Mouse (Mus musculus): ENCODE results near the gene Masp1. TPM values are rescaled to one million over a fixed set of nuclear protein-coding genes. Genes with fewer than 3 reads are reported as not detected.

Masp1 gene
- total and polyA plus RNA-seq, 2 experiments from 2014 or later, result 22.0 to 37.1 TPM

DNA sequence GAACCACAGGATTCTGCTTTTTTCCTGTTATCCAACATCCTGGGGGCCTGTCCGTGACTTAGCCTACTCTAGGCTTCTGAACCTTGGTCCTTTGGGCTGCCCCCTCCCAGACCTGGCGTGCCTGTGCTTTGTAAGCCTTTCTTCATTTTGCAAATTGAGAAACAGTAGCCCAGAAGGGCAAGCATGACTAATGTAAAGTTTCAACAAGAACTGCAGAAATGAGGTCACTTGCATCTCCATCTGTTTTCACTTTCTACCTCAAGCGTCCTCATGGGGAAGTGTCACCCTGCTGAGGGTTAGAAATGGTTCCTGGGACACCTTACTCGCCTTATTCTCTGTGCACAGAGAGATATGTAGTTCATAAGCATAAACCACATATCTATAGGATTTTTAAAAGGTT is 27.8 kb downstream of the Masp1 start:
- Histone ChIP-seq H3K36me3 (ENCODE audit: insufficient read depth) (peaks cover 27% of the 10 kb centered on the region), H3K4me3 (ENCODE audit: low read depth, low read length) (no peak overlapping the region), H3K9me3 (ENCODE audit: low read length) (no peaks in the 10 kb centered on the region), H3K9ac (no peak overlapping the region), H3K27me3 (ENCODE audit: insufficient read depth, low read length) (no peaks in the 10 kb centered on the region), H3K4me1 (ENCODE audit: insufficient read depth) (no peaks in the 10 kb centered on the region), H3K27ac (ENCODE audit: low read depth, low read length) (no peak overlapping the region), H3K4me2 (ENCODE audit: low read depth) (no peak overlapping the region)
- DNase-seq (no peak), ATAC-seq (no peak)
- no peak for TF ChIP-seq CTCF (IDR thresholded peaks at IDR 0.05; ENCODE audit: low read depth)
- 88% methylated on average over 4 of the region's 4 CpGs for WGBS

DNA sequence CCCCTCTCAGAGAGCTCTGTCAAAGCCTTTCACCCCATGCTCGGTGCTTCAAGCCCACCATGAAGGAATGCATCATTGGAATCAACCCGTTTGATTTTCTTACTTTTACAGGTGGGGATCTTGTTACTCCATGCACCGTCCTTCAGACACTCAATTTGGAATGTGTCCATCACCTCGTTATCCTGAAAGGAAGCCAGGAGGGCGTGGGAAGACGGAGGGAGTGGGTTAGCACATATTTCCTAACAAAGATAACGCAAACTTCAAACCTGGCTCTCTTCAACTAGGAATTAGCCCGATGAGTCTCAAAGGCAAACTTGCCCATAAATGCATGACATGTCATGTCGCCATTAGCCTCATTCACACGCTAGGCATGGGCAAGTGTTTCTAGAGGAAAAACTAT is 37.3 kb downstream of the Masp1 start:
- H3K27ac ChIP-seq (ENCODE audit: low read depth, low read length), result no peak overlapping the region
- TF ChIP-seq CTCF (IDR thresholded peaks at IDR 0.05; ENCODE audit: low read depth), result no peak
- no peak overlapping the region for H3K4me2 ChIP-seq (ENCODE audit: low read depth)
- WGBS, result 63% methylated on average over 10 of the region's 10 CpGs
- H3K36me3 ChIP-seq (ENCODE audit: insufficient read depth), result peaks cover 22% of the 10 kb centered on the region
- H3K4me1 ChIP-seq (ENCODE audit: insufficient read depth), result no peaks in the 10 kb centered on the region
- H3K4me3 ChIP-seq (ENCODE audit: low read depth, low read length), result no peak overlapping the region
- H3K9me3 ChIP-seq (ENCODE audit: low read length), result no peaks in the 10 kb centered on the region
- ATAC-seq (no peak), DNase-seq (no peak)
- H3K9ac ChIP-seq, result no peak overlapping the region
- H3K27me3 ChIP-seq (ENCODE audit: insufficient read depth, low read length), result no peaks in the 10 kb centered on the region

DNA sequence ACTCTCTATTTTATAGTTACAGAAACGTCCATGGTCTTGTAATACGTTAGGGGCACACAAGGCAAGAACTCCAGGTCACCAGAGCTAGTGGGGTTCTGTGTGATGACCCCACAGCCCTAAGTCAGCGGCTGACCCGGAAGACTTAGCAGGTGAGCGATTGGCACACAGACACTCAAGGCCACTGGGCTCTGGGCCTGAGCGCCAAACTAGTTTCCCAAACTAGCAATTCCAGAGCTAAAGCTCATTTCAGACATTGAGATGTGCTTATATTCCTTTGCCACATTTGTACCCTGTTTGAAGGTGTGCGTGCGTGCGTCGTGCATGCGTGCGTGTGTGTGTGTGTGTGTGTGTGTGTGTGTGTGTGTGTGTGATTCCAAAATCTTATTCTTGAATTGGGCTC is 37.8 kb downstream of the Masp1 start:
- no peak overlapping the region for H3K27ac ChIP-seq (ENCODE audit: low read depth, low read length)
- WGBS, result 94% methylated on average over 12 of the region's 12 CpGs
- DNase-seq, result no peak
- TF ChIP-seq CTCF (IDR thresholded peaks at IDR 0.05; ENCODE audit: low read depth), result no peak
- H3K9me3 ChIP-seq (ENCODE audit: low read length), result no peaks in the 10 kb centered on the region
- H3K4me1 ChIP-seq (ENCODE audit: insufficient read depth), result no peaks in the 10 kb centered on the region
- H3K27me3 ChIP-seq (ENCODE audit: insufficient read depth, low read length), result no peaks in the 10 kb centered on the region
- H3K36me3 ChIP-seq (ENCODE audit: insufficient read depth), result peaks cover 20% of the 10 kb centered on the region
- no peak overlapping the region for H3K4me3 ChIP-seq (ENCODE audit: low read depth, low read length)
- no peak for ATAC-seq
- H3K9ac ChIP-seq, result no peak overlapping the region
- no peak overlapping the region for H3K4me2 ChIP-seq (ENCODE audit: low read depth)

DNA sequence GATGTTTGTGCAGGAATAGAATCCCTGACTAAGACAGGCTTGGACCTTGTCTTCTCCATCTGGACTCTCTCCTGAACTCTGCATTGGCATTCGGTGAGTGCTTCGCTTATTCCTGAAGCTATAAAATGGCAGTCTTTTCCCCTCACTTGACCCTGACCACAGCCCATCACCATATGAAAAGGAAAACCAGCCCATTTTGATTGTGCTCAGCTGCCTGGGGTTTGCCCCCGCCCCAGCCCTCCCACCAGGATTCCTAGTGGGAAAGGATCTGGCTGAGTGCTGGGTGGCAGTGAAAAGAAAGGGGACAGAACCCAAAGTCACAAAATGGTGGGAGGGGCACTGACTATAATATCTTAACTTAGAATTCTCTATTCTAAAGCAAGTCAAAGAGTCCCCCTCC is 38.4 kb downstream of the Masp1 start:
- H3K4me3 ChIP-seq (ENCODE audit: low read depth, low read length), result no peak overlapping the region
- no peak overlapping the region for H3K4me2 ChIP-seq (ENCODE audit: low read depth)
- DNase-seq, result no peak
- H3K27ac ChIP-seq (ENCODE audit: low read depth, low read length), result no peak overlapping the region
- H3K9me3 ChIP-seq (ENCODE audit: low read length), result no peaks in the 10 kb centered on the region
- no peak overlapping the region for H3K9ac ChIP-seq
- H3K27me3 ChIP-seq (ENCODE audit: insufficient read depth, low read length), result no peaks in the 10 kb centered on the region
- no peak for TF ChIP-seq CTCF (IDR thresholded peaks at IDR 0.05; ENCODE audit: low read depth)
- peaks cover 14% of the 10 kb centered on the region for H3K36me3 ChIP-seq (ENCODE audit: insufficient read depth)
- no peaks in the 10 kb centered on the region for H3K4me1 ChIP-seq (ENCODE audit: insufficient read depth)
- WGBS, result 43% methylated on average over 3 of the region's 3 CpGs
- no peak for ATAC-seq

DNA sequence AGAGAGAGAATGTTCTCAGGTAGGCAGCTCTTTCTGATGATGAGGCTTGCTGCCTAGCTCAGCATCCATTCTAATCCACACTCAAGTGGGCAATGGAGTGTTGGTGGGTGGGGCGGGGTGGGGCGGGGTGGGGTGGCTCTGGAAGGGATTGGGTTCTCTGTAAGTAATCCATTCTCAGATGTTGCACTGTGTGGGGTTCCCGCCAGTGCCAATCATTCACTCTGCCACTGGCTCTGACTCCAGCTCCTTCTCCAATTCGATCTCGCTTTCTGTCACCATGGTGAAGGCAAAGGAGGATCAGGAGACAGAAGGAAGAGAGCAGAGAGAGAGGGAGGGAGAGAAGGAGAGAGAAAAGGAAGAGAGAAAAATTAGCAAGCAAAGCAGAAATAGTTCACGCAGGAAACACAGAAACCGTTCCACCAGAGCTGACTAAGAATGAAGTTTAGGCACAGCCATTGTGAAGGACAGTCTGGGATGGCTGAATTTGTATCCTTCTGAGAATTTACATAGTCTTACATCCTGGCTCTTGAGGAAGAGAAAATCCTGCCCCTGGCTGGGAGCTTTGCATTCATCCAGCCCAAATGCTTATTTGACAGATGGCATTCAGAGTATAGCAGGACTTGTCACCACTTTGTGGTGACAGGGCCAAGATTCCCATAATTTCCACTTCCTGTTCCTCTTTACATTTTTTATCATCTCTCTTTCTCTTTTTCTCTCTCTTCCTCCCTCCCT is 40.6 kb downstream of the Masp1 start:
- H3K27ac ChIP-seq (ENCODE audit: low read depth, low read length), result peak overlapping the region; percentile 45; the same call in 1 of the 2 replicates
- DNase-seq (peak; percentile 50), ATAC-seq (peak; percentile 71)
- H3K27me3 ChIP-seq (ENCODE audit: insufficient read depth, low read length), result no peaks in the 10 kb centered on the region
- peaks cover 6% of the 10 kb centered on the region; the same call in 1 of the 2 replicates for H3K36me3 ChIP-seq (ENCODE audit: insufficient read depth)
- no peak overlapping the region for H3K4me3 ChIP-seq (ENCODE audit: low read depth, low read length)
- H3K4me2 ChIP-seq (ENCODE audit: low read depth), result no peak overlapping the region
- TF ChIP-seq CTCF (IDR thresholded peaks at IDR 0.05; ENCODE audit: low read depth), result no peak
- no peak overlapping the region for H3K9ac ChIP-seq
- H3K9me3 ChIP-seq (ENCODE audit: low read length), result no peaks in the 10 kb centered on the region
- WGBS, result 60% methylated on average over 7 of the region's 7 CpGs
- H3K4me1 ChIP-seq (ENCODE audit: insufficient read depth), result no peaks in the 10 kb centered on the region

DNA sequence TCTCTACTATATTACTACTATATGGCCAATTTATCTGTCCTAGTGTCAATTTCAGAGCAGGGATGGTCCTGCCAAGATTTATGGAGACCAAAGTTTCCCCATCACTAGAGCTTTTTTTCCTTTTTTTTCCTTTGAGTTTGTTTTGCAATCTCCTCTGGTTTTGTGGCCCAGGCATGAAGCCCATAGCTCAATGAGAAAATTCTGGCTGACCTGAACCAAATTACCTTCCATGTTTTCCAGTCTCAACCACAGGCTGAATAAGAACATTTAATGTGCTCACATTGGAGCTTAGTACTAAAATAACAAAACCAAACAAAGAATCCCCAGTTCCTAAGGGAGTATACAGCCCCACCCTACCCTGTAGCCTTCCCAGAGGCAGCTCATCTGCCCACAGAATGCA is 44.0 kb downstream of the Masp1 start:
- H3K9me3 ChIP-seq (ENCODE audit: low read length), result no peaks in the 10 kb centered on the region
- H3K9ac ChIP-seq, result no peak overlapping the region
- H3K4me2 ChIP-seq (ENCODE audit: low read depth), result no peak overlapping the region
- no peaks in the 10 kb centered on the region for H3K27me3 ChIP-seq (ENCODE audit: insufficient read depth, low read length)
- no peak overlapping the region for H3K27ac ChIP-seq (ENCODE audit: low read depth, low read length)
- no peaks in the 10 kb centered on the region for H3K4me1 ChIP-seq (ENCODE audit: insufficient read depth)
- H3K4me3 ChIP-seq (ENCODE audit: low read depth, low read length), result no peak overlapping the region
- H3K36me3 ChIP-seq (ENCODE audit: insufficient read depth), result no peaks in the 10 kb centered on the region
- ATAC-seq (no peak), DNase-seq (no peak)
- no peak for TF ChIP-seq CTCF (IDR thresholded peaks at IDR 0.05; ENCODE audit: low read depth)

DNA sequence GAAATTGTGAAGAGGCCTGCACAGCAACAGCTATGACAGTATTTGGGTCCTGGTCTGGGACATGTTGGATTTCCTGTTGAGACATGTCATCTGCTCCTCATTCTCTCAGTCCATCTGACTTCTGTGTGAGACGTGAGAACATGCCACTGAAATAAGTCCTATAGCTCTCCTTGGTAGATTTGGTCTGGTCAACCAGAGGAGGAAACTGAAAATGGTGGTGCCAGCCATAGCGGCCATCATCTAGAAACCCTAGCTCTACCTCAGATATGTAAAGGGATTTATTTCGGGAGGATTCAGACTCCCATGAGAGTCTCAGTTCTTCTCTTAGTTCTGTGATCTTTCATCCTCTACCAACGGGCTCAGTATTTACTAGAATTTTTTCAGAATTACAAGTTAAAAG is 45.0 kb downstream of the Masp1 start:
- TF ChIP-seq CTCF (IDR thresholded peaks at IDR 0.05; ENCODE audit: low read depth), result no peak
- DNase-seq, result no peak
- WGBS, result 92% methylated on average over 4 of the region's 4 CpGs
- Histone ChIP-seq H3K9me3 (ENCODE audit: low read length) (no peaks in the 10 kb centered on the region), H3K27ac (ENCODE audit: low read depth, low read length) (no peak overlapping the region), H3K9ac (no peak overlapping the region), H3K4me2 (ENCODE audit: low read depth) (no peak overlapping the region), H3K4me3 (ENCODE audit: low read depth, low read length) (no peak overlapping the region), H3K4me1 (ENCODE audit: insufficient read depth) (no peaks in the 10 kb centered on the region), H3K27me3 (ENCODE audit: insufficient read depth, low read length) (no peaks in the 10 kb centered on the region), H3K36me3 (ENCODE audit: insufficient read depth) (0 out of 2 replicates have a peak, but pooled peaks cover under 1% of the 10 kb centered on the region)
- no peak for ATAC-seq
